Mouse (Mus musculus) heart, embryonic 11.5 days (tissue): ENCODE results near the gene Prpf8. TPM values are rescaled to one million over a fixed set of nuclear protein-coding genes. Genes with fewer than 3 reads are reported as not detected.

Experiments
- ATAC-seq: fragments of 200-750 bp; cut with Nextera tagmentation; replicated peaks from 2 replicates; pipeline ENCODE4 v1.8.0; 2017; ENCODE audit warnings: moderate library complexity; ENCODE audit not compliant: insufficient number of reproducible peaks, low FRiP score, low TSS enrichment
- H3K27ac ChIP-seq: fragments of 300-500 bp; sonication (generic); 2 replicates; pipeline ENCODE4 v1.5.1; 2014; ENCODE audit warnings: mild to moderate bottlenecking, low read depth, low read length
- H3K27me3 ChIP-seq: fragments of 300-500 bp; sonication (generic); 2 replicates; pipeline ENCODE4 v1.6.1; 2014; ENCODE audit warnings: mild to moderate bottlenecking, low read length, mixed read lengths; ENCODE audit not compliant: control insufficient read depth, insufficient read depth
- H3K36me3 ChIP-seq: fragments of 300-500 bp; sonication (generic); 2 replicates; pipeline ENCODE4 v1.6.1; 2014; ENCODE audit warnings: mild to moderate bottlenecking, low read length, moderate library complexity, mixed read lengths; ENCODE audit not compliant: control insufficient read depth, insufficient read depth
- H3K4me1 ChIP-seq: fragments of 300-500 bp; sonication (generic); 2 replicates; pipeline ENCODE4 v1.6.1; 2014; ENCODE audit warnings: low read length; ENCODE audit not compliant: control insufficient read depth, insufficient read depth
- H3K4me2 ChIP-seq: fragments of 300-500 bp; sonication (generic); 2 replicates; pipeline ENCODE4 v1.6.1; 2014; ENCODE audit warnings: mild to moderate bottlenecking, moderate library complexity
- H3K4me3 ChIP-seq: fragments of 300-500 bp; sonication (generic); 2 replicates; pipeline ENCODE4 v1.5.1; 2014; ENCODE audit warnings: low read depth, low read length
- H3K9ac ChIP-seq: fragments of 300-500 bp; sonication (generic); 2 replicates; pipeline ENCODE4 v1.6.1; 2014; ENCODE audit warnings: mild to moderate bottlenecking, low read depth, low read length, moderate library complexity
- H3K9me3 ChIP-seq: fragments of 300-500 bp; sonication (generic); replicated peaks from 2 replicates; pipeline ENCODE4 v1.6.1; 2016; ENCODE audit warnings: low read length; ENCODE audit not compliant: control insufficient read depth
- WGBS: fragments of 180-500 bp; shearing (Covaris S2); extraction: QIAGEN DNeasy Blood & Tissue Kit; methylation state at CpG from one replicate; pipeline ENCODE4 v1.1.7; 2014; ENCODE audit not compliant: insufficient replicate concordance; 5-methylcytosine and 5-hydroxymethylcytosine counted together
- polyA plus RNA-seq: library from polyadenylated mRNA; unstranded; fragments of >200 nt; fragmentation: Nextera tagmentation; extraction: Ambion mirVana; gene quantifications from 2 replicates; pipeline ENCODE4 v1.2.1, GENCODE M21; 2014

Gene Prpf8
- 56.1 and 62.1 TPM in 2 replicates for polyA plus RNA-seq

GRCm38 (mm10) chr11:75486601-75487285 is at the start of gene Prpf8:
TSS of gene Prpf8 (plus strand) at chr11:75486816.
- WGBS: under 1% methylated on average over 52 of the region's 52 CpGs
- peak within 1 kb of the TSS; percentile 92 for H3K4me2 ChIP-seq
- H3K4me3 ChIP-seq: peak within 1 kb of the TSS; percentile 84
- H3K36me3 ChIP-seq: peaks cover 21% of the 10 kb centered on the region
- ATAC-seq: peak; percentile 98
- H3K9me3 ChIP-seq: no peaks in the 10 kb centered on the region
- H3K4me1 ChIP-seq: peaks cover 8% of the 10 kb centered on the region
- H3K27ac ChIP-seq: 0 out of 2 replicates have a peak within 1 kb of the TSS, but pooled peaks have one; percentile 7
- peak within 1 kb of the TSS; percentile 91 for H3K9ac ChIP-seq
- no peaks in the 10 kb centered on the region for H3K27me3 ChIP-seq

GRCm38 (mm10) chr11:75438194-75438593 is 48.4 kb upstream of the Prpf8 start:
- ATAC-seq: no peak
- H3K4me1 ChIP-seq: peaks cover 4% of the 10 kb centered on the region; the same call in 1 of the 2 replicates
- no peak overlapping the region for H3K4me3 ChIP-seq
- H3K9ac ChIP-seq: no peak overlapping the region
- H3K36me3 ChIP-seq: no peaks in the 10 kb centered on the region
- H3K27me3 ChIP-seq: no peaks in the 10 kb centered on the region
- H3K27ac ChIP-seq: no peak overlapping the region
- WGBS: 76% methylated on average over 13 of the region's 13 CpGs
- no peak overlapping the region for H3K4me2 ChIP-seq
- peaks cover 4% of the 10 kb centered on the region; the same call in 1 of the 2 replicates for H3K9me3 ChIP-seq

- no peak overlapping the region for H3K9ac ChIP-seq
- 82% methylated on average over 3 of the region's 3 CpGs for WGBS
- peaks cover 4% of the 10 kb centered on the region; the same call in 1 of the 2 replicates for H3K9me3 ChIP-seq
- no peak overlapping the region for H3K4me3 ChIP-seq
- peaks cover 4% of the 10 kb centered on the region for H3K4me1 ChIP-seq
- 0 out of 2 replicates have a peak, but pooled peaks cover 1% of the 10 kb centered on the region for H3K36me3 ChIP-seq
- no peaks in the 10 kb centered on the region for H3K27me3 ChIP-seq
- ATAC-seq: no peak
- no peak overlapping the region for H3K4me2 ChIP-seq
- H3K27ac ChIP-seq: no peak overlapping the region
Measured at GRCm38 (mm10) chr11:75438804-75439203, 47.8 kb upstream of the Prpf8 start.

- no peak for ATAC-seq
- Histone ChIP-seq H3K9me3 (peaks cover under 1% of the 10 kb centered on the region; the same call in 1 of the 2 replicates), H3K4me3 (no peak within 1 kb of the TSS)
Measured at GRCm38 (mm10) chr11:75439363-75439762, 47.3 kb upstream of the Prpf8 start, which contains the start of gene Serpinf2. TSS of gene Serpinf2 (minus strand) at chr11:75439591.

GRCm38 (mm10) chr11:75439951-75440350 is 46.7 kb upstream of the Prpf8 start:
- H3K27me3 ChIP-seq: no peaks in the 10 kb centered on the region
- H3K36me3 ChIP-seq: 0 out of 2 replicates have a peak, but pooled peaks cover 2% of the 10 kb centered on the region
- H3K4me1 ChIP-seq: peaks cover 6% of the 10 kb centered on the region
- H3K4me3 ChIP-seq: no peak overlapping the region
- WGBS: 53% methylated on average over 3 of the region's 3 CpGs
- H3K27ac ChIP-seq: no peak overlapping the region
- no peak overlapping the region for H3K4me2 ChIP-seq
- no peak for ATAC-seq
- H3K9me3 ChIP-seq: no peaks in the 10 kb centered on the region
- no peak overlapping the region for H3K9ac ChIP-seq

More at GRCm38 (mm10) chr11:75439363-75439762, 47.3 kb upstream of the Prpf8 start, which contains the start of gene Serpinf2:
- H3K9ac ChIP-seq: no peak within 1 kb of the TSS
- no peak within 1 kb of the TSS for H3K27ac ChIP-seq
- no peaks in the 10 kb centered on the region for H3K27me3 ChIP-seq
- peaks cover 6% of the 10 kb centered on the region for H3K4me1 ChIP-seq
- 79% methylated on average over 6 of the region's 6 CpGs for WGBS
- H3K36me3 ChIP-seq: 0 out of 2 replicates have a peak, but pooled peaks cover 2% of the 10 kb centered on the region
- no peak within 1 kb of the TSS for H3K4me2 ChIP-seq

GRCm38 (mm10) chr11:75441034-75441433 is 45.6 kb upstream of the Prpf8 start:
- Histone ChIP-seq H3K27me3 (no peaks in the 10 kb centered on the region), H3K27ac (no peak overlapping the region)
- no peak for ATAC-seq

GRCm38 (mm10) chr11:75441601-75442000 is 45.0 kb upstream of the Prpf8 start:
- Histone ChIP-seq H3K4me2 (no peak overlapping the region), H3K9me3 (no peaks in the 10 kb centered on the region), H3K27ac (no peak overlapping the region), H3K9ac (no peak overlapping the region), H3K4me3 (no peak overlapping the region), H3K36me3 (0 out of 2 replicates have a peak, but pooled peaks cover 2% of the 10 kb centered on the region), H3K27me3 (no peaks in the 10 kb centered on the region), H3K4me1 (peaks cover 6% of the 10 kb centered on the region)
- no peak; the same call in 1 of the 2 replicates for ATAC-seq
- WGBS: 87% methylated on average over 16 of the region's 16 CpGs

More at GRCm38 (mm10) chr11:75441034-75441433, 45.6 kb upstream of the Prpf8 start:
- 0 out of 2 replicates have a peak, but pooled peaks cover 2% of the 10 kb centered on the region for H3K36me3 ChIP-seq
- no peak overlapping the region for H3K4me3 ChIP-seq
- WGBS: 82% methylated on average over 7 of the region's 7 CpGs
- peaks cover 6% of the 10 kb centered on the region for H3K4me1 ChIP-seq
- no peak overlapping the region for H3K4me2 ChIP-seq
- H3K9me3 ChIP-seq: no peaks in the 10 kb centered on the region
- no peak overlapping the region for H3K9ac ChIP-seq

GRCm38 (mm10) chr11:75443711-75444110 is 42.9 kb upstream of the Prpf8 start:
- no peak for ATAC-seq
- H3K4me3 ChIP-seq: no peak overlapping the region
- 65% methylated on average over 8 of the region's 8 CpGs for WGBS
- H3K4me2 ChIP-seq: no peak overlapping the region
- no peaks in the 10 kb centered on the region for H3K27me3 ChIP-seq
- no peak overlapping the region for H3K27ac ChIP-seq
- peaks cover 2% of the 10 kb centered on the region; the same call in 1 of the 2 replicates for H3K4me1 ChIP-seq
- peaks cover 14% of the 10 kb centered on the region for H3K36me3 ChIP-seq
- H3K9me3 ChIP-seq: no peaks in the 10 kb centered on the region
- no peak overlapping the region for H3K9ac ChIP-seq
